In genomic region chr1:90509371-90509770, GRCm38 (mm10) we compare ENCODE assay signal across 18 mouse cellular contexts.
DNase-seq lines count a peak whose midpoint lies in the region; TF ChIP-seq lines count a peak whose summit lies in the region.
"Had no signal": no experiment of that assay in that cellular context is flagged by ENCODE, and none has a peak within 500 bp of the region (broad histone marks: within the 10 kb centered on the region; RNA-seq: fewer than 3 reads in every experiment).

No protein-coding gene starts in this region.

- H3K27ac ChIP-seq in gastrocnemius, adult 2 months: peak overlapping the region; percentile 71
- H3K27ac ChIP-seq: embryonic facial prominence, embryonic 13.5 days; hindbrain, embryonic 14.5 days; liver, embryonic 13.5 days; midbrain, embryonic 12.5 days had no signal

- H3K4me3 ChIP-seq in gastrocnemius, adult 2 months: no peak overlapping the region
- H3K4me3 ChIP-seq: embryonic facial prominence, embryonic 13.5 days; liver, embryonic 13.5 days; midbrain, embryonic 12.5 days; myocyte had no signal

- TF ChIP-seq CTCF in gastrocnemius, adult 2 months (IDR thresholded peaks at IDR 0.05): no peak

- intact Hi-C loops in gastrocnemius, adult 2 months (cut with DNase I): no loop called here

- no peak for DNase-seq in gastrocnemius, adult 2 months
- no peak for DNase-seq in gastrocnemius, adult 8-10 months (ENCODE audit: low spot score in 2 of 2)
- peak; percentile 47 for DNase-seq in kidney, postnatal 10 days
- no peak for DNase-seq in kidney, postnatal 25 days
- peak; percentile 20 for DNase-seq in lung, postnatal 36 days
- no peak for DNase-seq in lung, adult 18-20 months
- DNase-seq in adrenal gland, postnatal 25 days: no peak
- DNase-seq: B cell, adult 2 months; cerebellum, adult 8-10 months; left cerebral cortex, postnatal 4 days; liver, embryonic 13.5 days; lung, postnatal 4 days; retina, postnatal 1 day; thymus, postnatal 14 days had no signal

Comparison
In these comparisons a context has a peak if more than half of its experiments do, and no peak if none do; other contexts are left out.
1. DNase-seq: peak in kidney, postnatal 10 days (single experiment) and lung, postnatal 36 days (single experiment); none in gastrocnemius, adult 2 months (single experiment), gastrocnemius, adult 8-10 months (0 of 2), kidney, postnatal 25 days (0 of 2), lung, adult 18-20 months (0 of 2) and adrenal gland, postnatal 25 days (single experiment).